Mouse (Mus musculus): ENCODE results near the gene Lrrc75b. TPM values are rescaled to one million over a fixed set of nuclear protein-coding genes. Genes with fewer than 3 reads are reported as not detected.

The Lrrc75b gene
- polyA plus RNA-seq, 1 experiment from 2014 or later = 0.84 TPM

- 81% methylated on average over 4 of the region's 4 CpGs for WGBS
- no peaks in the 10 kb centered on the region for H3K9me3 ChIP-seq (ENCODE audit: low read length)
- ATAC-seq (no peak), DNase-seq (ENCODE audit: low spot score) (no peak)
- H3K36me3 ChIP-seq (ENCODE audit: insufficient read depth, low read length) = peaks cover 14% of the 10 kb centered on the region; the same call in 1 of the 2 replicates
- peak overlapping the region; percentile 92 for H3K4me2 ChIP-seq (replicated peaks; ENCODE audit: low read depth, low read length)
- H3K4me3 ChIP-seq (ENCODE audit: low read depth, low read length) = no peak overlapping the region
- no peak for TF ChIP-seq EP300 (IDR thresholded peaks at IDR 0.05)
- no peak for TF ChIP-seq CTCF (IDR thresholded peaks at IDR 0.05)
- peaks cover 18% of the 10 kb centered on the region; the same call in 1 of the 2 replicates for H3K4me1 ChIP-seq (ENCODE audit: insufficient read depth, low read depth, low read length)
- H3K27ac ChIP-seq (ENCODE audit: low read length) = no peak overlapping the region
- H3K9ac ChIP-seq (replicated peaks; ENCODE audit: low read depth) = peak overlapping the region; percentile 95; the same call in 1 of the 2 replicates
- H3K27me3 ChIP-seq (replicated peaks; ENCODE audit: insufficient read depth, low read length) = no peaks in the 10 kb centered on the region
Measured at GRCm38 (mm10) chr10:75515216-75516037, 44.7 kb downstream of the Lrrc75b start.

GRCm38 (mm10) chr10:75514361-75514760 lies 45.8 kb downstream of the Lrrc75b start:
- H3K27ac ChIP-seq (ENCODE audit: low read length) = no peak overlapping the region
- no peak for DNase-seq (ENCODE audit: low spot score)
- no peak for ATAC-seq
- peaks cover 18% of the 10 kb centered on the region; the same call in 1 of the 2 replicates for H3K4me1 ChIP-seq (ENCODE audit: insufficient read depth, low read depth, low read length)
- no peaks in the 10 kb centered on the region for H3K9me3 ChIP-seq (ENCODE audit: low read length)
- 61% methylated on average over 7 of the region's 7 CpGs for WGBS
- no peaks in the 10 kb centered on the region for H3K27me3 ChIP-seq (replicated peaks; ENCODE audit: insufficient read depth, low read length)
- peaks cover 25% of the 10 kb centered on the region; the same call in 1 of the 2 replicates for H3K36me3 ChIP-seq (ENCODE audit: insufficient read depth, low read length)
- no peak for TF ChIP-seq EP300 (IDR thresholded peaks at IDR 0.05)
- no peak for TF ChIP-seq CTCF (IDR thresholded peaks at IDR 0.05)
- H3K4me2 ChIP-seq (replicated peaks; ENCODE audit: low read depth, low read length) = no peak overlapping the region
- H3K4me3 ChIP-seq (ENCODE audit: low read depth, low read length) = no peak overlapping the region
- no peak overlapping the region for H3K9ac ChIP-seq (replicated peaks; ENCODE audit: low read depth)

GRCm38 (mm10) chr10:75513306-75514067 lies 46.6 kb downstream of the Lrrc75b start:
- Histone ChIP-seq H3K27ac (ENCODE audit: low read length) (no peak overlapping the region), H3K36me3 (ENCODE audit: insufficient read depth, low read length) (peaks cover 34% of the 10 kb centered on the region; the same call in 1 of the 2 replicates), H3K27me3 (replicated peaks; ENCODE audit: insufficient read depth, low read length) (no peaks in the 10 kb centered on the region), H3K4me1 (ENCODE audit: insufficient read depth, low read depth, low read length) (peaks cover 12% of the 10 kb centered on the region; the same call in 1 of the 2 replicates), H3K9me3 (ENCODE audit: low read length) (no peaks in the 10 kb centered on the region), H3K9ac (replicated peaks; ENCODE audit: low read depth) (no peak overlapping the region), H3K4me2 (replicated peaks; ENCODE audit: low read depth, low read length) (no peak overlapping the region), H3K4me3 (ENCODE audit: low read depth, low read length) (no peak overlapping the region)
- WGBS = 91% methylated on average over 8 of the region's 8 CpGs
- no peak for TF ChIP-seq CTCF (IDR thresholded peaks at IDR 0.05)
- TF ChIP-seq EP300 (IDR thresholded peaks at IDR 0.05) = no peak
- DNase-seq (ENCODE audit: low spot score) (no peak), ATAC-seq (no peak)

- Histone ChIP-seq H3K4me3 (ENCODE audit: low read depth, low read length) (no peak overlapping the region), H3K9ac (replicated peaks; ENCODE audit: low read depth) (no peak overlapping the region), H3K4me1 (ENCODE audit: insufficient read depth, low read depth, low read length) (peaks cover 9% of the 10 kb centered on the region; the same call in 1 of the 2 replicates), H3K9me3 (ENCODE audit: low read length) (no peaks in the 10 kb centered on the region), H3K27ac (ENCODE audit: low read length) (no peak overlapping the region), H3K27me3 (replicated peaks; ENCODE audit: insufficient read depth, low read length) (no peaks in the 10 kb centered on the region), H3K4me2 (replicated peaks; ENCODE audit: low read depth, low read length) (no peak overlapping the region), H3K36me3 (ENCODE audit: insufficient read depth, low read length) (peaks cover 41% of the 10 kb centered on the region; the same call in 1 of the 2 replicates)
- DNase-seq (ENCODE audit: low spot score) (no peak), ATAC-seq (no peak)
- no peak for TF ChIP-seq EP300 (IDR thresholded peaks at IDR 0.05)
- no peak for TF ChIP-seq CTCF (IDR thresholded peaks at IDR 0.05)
- 87% methylated on average over 7 of the region's 7 CpGs for WGBS
Measured at GRCm38 (mm10) chr10:75512796-75513195, 47.3 kb downstream of the Lrrc75b start.

GRCm38 (mm10) chr10:75511897-75512296 lies 48.2 kb downstream of the Lrrc75b start:
- TF ChIP-seq EP300 (IDR thresholded peaks at IDR 0.05) (no peak), CTCF (IDR thresholded peaks at IDR 0.05) (no peak)
- DNase-seq (ENCODE audit: low spot score) = no peak
- no peak for ATAC-seq
- Histone ChIP-seq H3K27me3 (replicated peaks; ENCODE audit: insufficient read depth, low read length) (no peaks in the 10 kb centered on the region), H3K4me3 (ENCODE audit: low read depth, low read length) (no peak overlapping the region), H3K9me3 (ENCODE audit: low read length) (no peaks in the 10 kb centered on the region), H3K4me1 (ENCODE audit: insufficient read depth, low read depth, low read length) (peaks cover 9% of the 10 kb centered on the region; the same call in 1 of the 2 replicates), H3K4me2 (replicated peaks; ENCODE audit: low read depth, low read length) (no peak overlapping the region), H3K27ac (ENCODE audit: low read length) (no peak overlapping the region), H3K9ac (replicated peaks; ENCODE audit: low read depth) (no peak overlapping the region), H3K36me3 (ENCODE audit: insufficient read depth, low read length) (peaks cover 41% of the 10 kb centered on the region; the same call in 1 of the 2 replicates)
- WGBS = 93% methylated on average over 7 of the region's 7 CpGs

GRCm38 (mm10) chr10:75511060-75511459 lies 49.1 kb downstream of the Lrrc75b start:
- ATAC-seq = no peak
- no peak for TF ChIP-seq EP300 (IDR thresholded peaks at IDR 0.05)
- TF ChIP-seq CTCF (IDR thresholded peaks at IDR 0.05) = no peak
- Histone ChIP-seq H3K4me1 (ENCODE audit: insufficient read depth, low read depth, low read length) (peaks cover 5% of the 10 kb centered on the region; the same call in 1 of the 2 replicates), H3K9me3 (ENCODE audit: low read length) (no peaks in the 10 kb centered on the region), H3K9ac (replicated peaks; ENCODE audit: low read depth) (no peak overlapping the region), H3K36me3 (ENCODE audit: insufficient read depth, low read length) (peaks cover 41% of the 10 kb centered on the region; the same call in 1 of the 2 replicates), H3K4me2 (replicated peaks; ENCODE audit: low read depth, low read length) (no peak overlapping the region), H3K27ac (ENCODE audit: low read length) (no peak overlapping the region), H3K27me3 (replicated peaks; ENCODE audit: insufficient read depth, low read length) (no peaks in the 10 kb centered on the region), H3K4me3 (ENCODE audit: low read depth, low read length) (no peak overlapping the region)
- no peak for DNase-seq (ENCODE audit: low spot score)
- WGBS = 88% methylated on average over 9 of the region's 9 CpGs

Measured in lung, postnatal 0 days (tissue).